Mouse (Mus musculus) E14TG2a.4 (cell line): ENCODE measurements around the gene Tfr2.
A peak's percentile ranks its signal among the peaks of the same experiment; 100 is the strongest.

Experiments used
- H3K27me3 ChIP-seq: 2 replicates; pipeline ENCODE4 v1.6.1; 2014; ENCODE audit warnings: low read length, control low read depth; ENCODE audit not compliant: insufficient read depth
- H3K36me3 ChIP-seq: 2 replicates; pipeline ENCODE4 v1.6.1; 2014; ENCODE audit warnings: low read length, control low read depth; ENCODE audit not compliant: insufficient read depth
- H3K4me1 ChIP-seq: replicated peaks from 2 replicates; pipeline ENCODE4 v1.6.1; 2014; ENCODE audit warnings: low read depth, low read length, control low read depth
- H3K4me3 ChIP-seq: replicated peaks from 2 replicates; pipeline ENCODE4 v1.5.1; 2014; ENCODE audit warnings: mild to moderate bottlenecking, low read length
- H3K9me3 ChIP-seq: 2 replicates; pipeline ENCODE4 v1.6.1; 2014; ENCODE audit warnings: low read length, control low read depth
- CTCF ChIP-seq: conservative IDR thresholded peaks from 2 replicates; pipeline ENCODE4 v1.5.1; 2014; ENCODE audit warnings: low read length
- NANOG ChIP-seq: IDR thresholded peaks from 2 replicates; pipeline ENCODE4 v1.6.1; 2014; ENCODE audit warnings: borderline replicate concordance, low read length, mixed read lengths
- POU5F1 ChIP-seq: IDR thresholded peaks from 2 replicates; pipeline ENCODE4 v1.6.1; 2014; ENCODE audit warnings: low read length, borderline replicate concordance

Tfr2 gene

GRCm38 (mm10) chr5:137566416-137566815, 3.2 kb upstream of the Tfr2 start:
- no peaks in the 10 kb centered on the region for H3K36me3 ChIP-seq
- H3K4me3 ChIP-seq: no peak overlapping the region
- H3K9me3 ChIP-seq: no peaks in the 10 kb centered on the region
- H3K4me1 ChIP-seq: peaks cover 59% of the 10 kb centered on the region
- peaks cover 17% of the 10 kb centered on the region for H3K27me3 ChIP-seq
- TF ChIP-seq NANOG (no peak), POU5F1 (no peak), CTCF (no peak)

GRCm38 (mm10) chr5:137568223-137568798, 1.3 kb upstream of the Tfr2 start:
- Histone ChIP-seq H3K36me3 (no peaks in the 10 kb centered on the region), H3K27me3 (peaks cover 31% of the 10 kb centered on the region), H3K9me3 (no peaks in the 10 kb centered on the region), H3K4me3 (no peak overlapping the region), H3K4me1 (peaks cover 49% of the 10 kb centered on the region)
- TF ChIP-seq CTCF: no peak
- TF ChIP-seq POU5F1: no peak
- TF ChIP-seq NANOG: no peak

GRCm38 (mm10) chr5:137569031-137569430, 609 bp upstream of the Tfr2 start:
- no peaks in the 10 kb centered on the region for H3K9me3 ChIP-seq
- H3K4me1 ChIP-seq: peaks cover 48% of the 10 kb centered on the region
- peaks cover 38% of the 10 kb centered on the region for H3K27me3 ChIP-seq
- no peaks in the 10 kb centered on the region for H3K36me3 ChIP-seq
- TF ChIP-seq NANOG: no peak
- TF ChIP-seq POU5F1: no peak
- TF ChIP-seq CTCF: no peak
- no peak overlapping the region; the same call in 1 of the 2 replicates for H3K4me3 ChIP-seq

GRCm38 (mm10) chr5:137570181-137570580, 541 bp downstream of the Tfr2 start:
- H3K9me3 ChIP-seq: no peaks in the 10 kb centered on the region
- H3K4me1 ChIP-seq: peaks cover 53% of the 10 kb centered on the region
- peaks cover 50% of the 10 kb centered on the region for H3K27me3 ChIP-seq
- H3K4me3 ChIP-seq: no peak overlapping the region
- TF ChIP-seq POU5F1 (no peak), CTCF (no peak), NANOG (no peak)
- no peaks in the 10 kb centered on the region for H3K36me3 ChIP-seq

- TF ChIP-seq NANOG: no peak
- TF ChIP-seq CTCF: no peak
- no peak for TF ChIP-seq POU5F1
- no peaks in the 10 kb centered on the region for H3K36me3 ChIP-seq
- no peak overlapping the region for H3K4me3 ChIP-seq
- peaks cover 49% of the 10 kb centered on the region for H3K4me1 ChIP-seq
- no peaks in the 10 kb centered on the region for H3K9me3 ChIP-seq
- peaks cover 50% of the 10 kb centered on the region for H3K27me3 ChIP-seq
Measured at GRCm38 (mm10) chr5:137570691-137571586, 1.3 kb downstream of the Tfr2 start.

- Histone ChIP-seq H3K4me3 (peak overlapping the region; percentile 52; the same call in 1 of the 2 replicates), H3K4me1 (peaks cover 33% of the 10 kb centered on the region), H3K27me3 (peaks cover 51% of the 10 kb centered on the region), H3K9me3 (no peaks in the 10 kb centered on the region), H3K36me3 (no peaks in the 10 kb centered on the region)
- TF ChIP-seq POU5F1: no peak
- TF ChIP-seq CTCF: peak; percentile 24
Measured at GRCm38 (mm10) chr5:137574470-137574901, 4.8 kb downstream of the Tfr2 start.

- TF ChIP-seq POU5F1 (no peak), CTCF (no peak), NANOG (no peak)
- H3K4me3 ChIP-seq: no peak overlapping the region
- peaks cover 27% of the 10 kb centered on the region for H3K4me1 ChIP-seq
- H3K27me3 ChIP-seq: peaks cover 51% of the 10 kb centered on the region
- no peaks in the 10 kb centered on the region for H3K9me3 ChIP-seq
- H3K36me3 ChIP-seq: no peaks in the 10 kb centered on the region
Measured at GRCm38 (mm10) chr5:137580246-137580645, 10.6 kb downstream of the Tfr2 start.

GRCm38 (mm10) chr5:137582702-137583101, 13.1 kb downstream of the Tfr2 start:
- Histone ChIP-seq H3K27me3 (peaks cover 39% of the 10 kb centered on the region), H3K4me3 (peak overlapping the region; percentile 68), H3K4me1 (peaks cover 42% of the 10 kb centered on the region), H3K9me3 (no peaks in the 10 kb centered on the region), H3K36me3 (no peaks in the 10 kb centered on the region)
- TF ChIP-seq NANOG (no peak), POU5F1 (no peak), CTCF (no peak)

- peaks cover 42% of the 10 kb centered on the region for H3K4me1 ChIP-seq
- H3K4me3 ChIP-seq: peak overlapping the region; percentile 68
- no peaks in the 10 kb centered on the region for H3K9me3 ChIP-seq
- no peaks in the 10 kb centered on the region for H3K36me3 ChIP-seq
- H3K27me3 ChIP-seq: peaks cover 36% of the 10 kb centered on the region
- no peak for TF ChIP-seq POU5F1
- TF ChIP-seq CTCF: no peak
- no peak for TF ChIP-seq NANOG
Measured at GRCm38 (mm10) chr5:137583670-137584169, 14.1 kb downstream of the Tfr2 start.
